Mouse (Mus musculus) bone marrow macrophage, adult 2 months (primary cell): Measurements from ENCODE around the gene Golim4. TPM values are rescaled to one million over a fixed set of nuclear protein-coding genes. Genes with fewer than 3 reads are reported as not detected.
"Not testable (repeated sequence)": the region's sequence is repeated elsewhere in the genome, so short reads cannot be mapped to it uniquely, and the experiment has no call there.

ENCODE experiments used
- H3K27ac ChIP-seq: 2 replicates; pipeline ENCODE4 v1.5.1; 2012; ENCODE audit warnings: low read depth, low read length; ENCODE audit not compliant: insufficient read depth
- H3K4me1 ChIP-seq: 2 replicates; pipeline ENCODE4 v1.6.1; 2012; ENCODE audit warnings: low read length; ENCODE audit not compliant: control insufficient read depth, insufficient read depth
- H3K4me3 ChIP-seq: 2 replicates; pipeline ENCODE4 v1.5.1; 2012; ENCODE audit warnings: mild to moderate bottlenecking, low read length, moderate library complexity; ENCODE audit not compliant: insufficient read depth
- CTCF ChIP-seq: IDR thresholded peaks from 2 replicates; pipeline ENCODE4 v1.5.1; 2012; ENCODE audit warnings: low read depth, mild to moderate bottlenecking, low read length, moderate library complexity
- POLR2A ChIP-seq: IDR thresholded peaks from 2 replicates; pipeline ENCODE4 v1.6.1; 2012; ENCODE audit warnings: mild to moderate bottlenecking, low read depth, low read length, borderline replicate concordance
- polyA plus RNA-seq: library from polyadenylated mRNA; stranded (reverse); fragments of >200 nt; gene quantifications from 2 replicates; pipeline ENCODE4 v1.2.4, GENCODE M21; 2012; ENCODE audit not compliant: missing spikeins, insufficient read depth, insufficient read length

Golim4 gene
- polyA plus RNA-seq: 16.0 and 19.7 TPM in 2 replicates

GRCm38 (mm10) chr3:75956551-75957302 is at the start of gene Golim4:
Gene Golim4, minus strand, starts transcription at chr3:75956949.
- TF ChIP-seq POLR2A (peak; percentile 65; the same call in 1 of the 2 replicates), CTCF (no peak)
- peaks cover 11% of the 10 kb centered on the region for H3K4me1 ChIP-seq
- peak within 1 kb of the TSS; percentile 55 for H3K27ac ChIP-seq
- peak within 1 kb of the TSS; percentile 84 for H3K4me3 ChIP-seq

- Histone ChIP-seq H3K4me3 (no peak overlapping the region), H3K4me1 (no peaks in the 10 kb centered on the region), H3K27ac (no peak overlapping the region)
- no peak for TF ChIP-seq CTCF
- no peak for TF ChIP-seq POLR2A
These were observed 48.9 kb upstream of the Golim4 start for GRCm38 (mm10) chr3:76005621-76006020.

- H3K4me3 ChIP-seq: no peak overlapping the region
- no peak overlapping the region for H3K27ac ChIP-seq
- TF ChIP-seq POLR2A: no peak
- no peak for TF ChIP-seq CTCF
- H3K4me1 ChIP-seq: no peaks in the 10 kb centered on the region
These were observed 44.4 kb upstream of the Golim4 start for GRCm38 (mm10) chr3:76001156-76001555.

- H3K27ac ChIP-seq: no peak overlapping the region
- TF ChIP-seq CTCF: no peak
- TF ChIP-seq POLR2A: no peak
- H3K4me1 ChIP-seq: no peaks in the 10 kb centered on the region
- H3K4me3 ChIP-seq: no peak overlapping the region
These were observed 43.7 kb upstream of the Golim4 start for GRCm38 (mm10) chr3:76000481-76000880.

GRCm38 (mm10) chr3:75981031-75981750 is 24.4 kb upstream of the Golim4 start:
- H3K4me3 ChIP-seq, H3K4me1 ChIP-seq, H3K27ac ChIP-seq: not testable (repeated sequence)

- H3K27ac ChIP-seq, H3K4me1 ChIP-seq, H3K4me3 ChIP-seq: not testable (repeated sequence)
These were observed 6.3 kb upstream of the Golim4 start for GRCm38 (mm10) chr3:75962784-75963772.

- Histone ChIP-seq H3K4me3 (peak overlapping the region; percentile 84), H3K27ac (peak overlapping the region; percentile 55), H3K4me1 (peaks cover 11% of the 10 kb centered on the region)
- TF ChIP-seq CTCF (no peak), POLR2A (no peak)
These were observed 873 bp downstream of the Golim4 start for GRCm38 (mm10) chr3:75955661-75956491.

- TF ChIP-seq CTCF (no peak), POLR2A (no peak)
- no peak overlapping the region for H3K4me3 ChIP-seq
- H3K4me1 ChIP-seq: peaks cover 11% of the 10 kb centered on the region
- no peak overlapping the region for H3K27ac ChIP-seq
These were observed 2.6 kb downstream of the Golim4 start for GRCm38 (mm10) chr3:75954185-75954584.

- no peak overlapping the region for H3K4me3 ChIP-seq
- peaks cover 16% of the 10 kb centered on the region for H3K4me1 ChIP-seq
These were observed 4.3 kb downstream of the Golim4 start for GRCm38 (mm10) chr3:75952328-75953060.

More at GRCm38 (mm10) chr3:75952328-75953060, 4.3 kb downstream of the Golim4 start:
- no peak overlapping the region for H3K27ac ChIP-seq
- no peak for TF ChIP-seq CTCF
- TF ChIP-seq POLR2A: no peak
